ENCODE assay signal across 19 mouse cellular contexts in the genomic region with DNA sequence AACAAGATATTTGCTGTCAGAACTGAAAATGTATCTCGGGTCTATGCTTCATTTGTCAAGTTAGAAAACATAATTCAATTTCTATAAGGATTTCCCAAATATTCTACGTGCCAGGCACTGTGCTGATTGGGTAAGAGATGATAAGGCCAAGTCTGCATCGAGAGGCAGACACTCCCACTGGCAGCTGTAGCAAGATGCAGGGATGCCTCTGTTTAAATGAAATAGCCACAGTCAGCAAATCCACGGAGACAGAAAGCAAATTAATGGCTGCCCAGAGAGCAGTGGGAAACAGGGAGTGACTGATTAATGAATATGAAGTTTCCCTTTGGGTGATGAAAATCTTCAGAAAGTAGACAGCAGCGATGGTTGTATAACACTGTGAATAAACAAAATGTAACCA.
"Had no signal": no experiment of that assay in that cellular context is flagged by ENCODE, and none has a peak within 500 bp of the region (broad histone marks: within the 10 kb centered on the region; RNA-seq: fewer than 3 reads in every experiment).

No protein-coding gene starts in this region.

- H3K4me3 ChIP-seq: layer of hippocampus, adult 2 months; limb, embryonic 10.5 days; limb, embryonic 13.5 days; liver, embryonic 12.5 days; liver, embryonic 15.5 days; lung, embryonic 15.5 days; megakaryocyte, embryonic 14.5 days; midbrain, embryonic 10.5 days; midbrain, embryonic 15.5 days; neural tube, embryonic 13.5 days had no signal

- H3K36me3 ChIP-seq: limb, embryonic 10.5 days; limb, embryonic 13.5 days; liver, embryonic 12.5 days; liver, embryonic 15.5 days; lung, embryonic 15.5 days; midbrain, embryonic 10.5 days; midbrain, embryonic 15.5 days; neural tube, embryonic 13.5 days had no signal

- H3K9ac ChIP-seq: limb, embryonic 13.5 days; liver, embryonic 12.5 days; liver, embryonic 15.5 days; lung, embryonic 15.5 days; midbrain, embryonic 15.5 days; neural tube, embryonic 13.5 days had no signal

- H3K27ac ChIP-seq: kidney, postnatal 0 days; layer of hippocampus, adult 2 months; limb, embryonic 10.5 days; limb, embryonic 13.5 days; liver, embryonic 12.5 days; liver, embryonic 15.5 days; lung, embryonic 15.5 days; midbrain, embryonic 10.5 days; midbrain, embryonic 15.5 days; neural tube, embryonic 13.5 days had no signal

- ATAC-seq: liver, embryonic 12.5 days; midbrain, embryonic 15.5 days had no signal

- H3K4me2 ChIP-seq: limb, embryonic 13.5 days; liver, embryonic 12.5 days; liver, embryonic 15.5 days; lung, embryonic 15.5 days; midbrain, embryonic 15.5 days; neural tube, embryonic 13.5 days had no signal

- H3K9me3 ChIP-seq: limb, embryonic 10.5 days; liver, embryonic 15.5 days; lung, embryonic 15.5 days; midbrain, embryonic 15.5 days had no signal

- H3K4me1 ChIP-seq: limb, embryonic 13.5 days; liver, embryonic 12.5 days; liver, embryonic 15.5 days; lung, embryonic 15.5 days; midbrain, embryonic 10.5 days; midbrain, embryonic 15.5 days; neural tube, embryonic 13.5 days had no signal

- H3K27me3 ChIP-seq: limb, embryonic 13.5 days; liver, embryonic 12.5 days; liver, embryonic 15.5 days; lung, embryonic 15.5 days; megakaryocyte, embryonic 14.5 days; midbrain, embryonic 15.5 days; neural tube, embryonic 13.5 days had no signal

- DNase-seq: kidney, postnatal 25 days; layer of hippocampus, adult 9-11 months; liver; lung, adult 18-20 months; lung, postnatal 10 days; lung, postnatal 36 days; thymus, adult 18-20 months; thymus, postnatal 36 days had no signal
